Mouse (Mus musculus) lung, postnatal 25 days (tissue): Measurements from ENCODE around the gene Cdk4.

ENCODE experiments used
- DNase-seq: peaks from one replicate; pipeline ENCODE4 v3.0.0; 2022; ENCODE audit warnings: low spot score

The Cdk4 gene

DNA sequence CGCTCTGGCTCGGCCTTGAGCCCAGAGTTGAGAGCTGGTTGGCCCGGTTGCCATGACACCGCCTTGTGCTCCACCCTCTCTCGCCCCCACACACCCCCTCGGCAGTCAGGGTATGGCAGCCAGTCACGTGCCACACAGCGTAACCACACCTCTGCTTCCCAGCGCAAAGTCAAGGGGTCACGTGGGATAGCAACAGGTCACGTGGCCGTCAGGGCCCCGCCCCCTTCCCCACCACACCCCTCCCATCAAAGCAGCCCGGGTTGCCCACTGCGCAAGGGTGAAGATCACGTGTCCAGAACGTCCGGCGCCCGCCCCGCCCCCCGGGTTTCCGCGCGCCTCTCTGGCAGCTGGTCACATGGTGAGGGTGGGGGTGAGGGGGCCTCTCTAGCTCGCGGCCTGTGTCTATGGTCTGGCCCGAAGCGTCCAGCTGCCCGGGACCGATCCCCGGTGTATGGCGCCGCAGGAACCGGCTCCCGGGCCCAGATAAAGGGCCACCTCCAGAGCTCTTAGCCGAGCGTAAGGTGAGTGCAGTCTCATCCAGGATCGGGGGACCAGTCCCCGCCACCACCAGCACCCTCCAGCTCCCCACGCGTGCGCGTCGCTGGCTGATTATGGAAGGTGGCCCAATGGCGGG, at the start of gene Cdk4:
Gene Cdk4 (plus strand): TSS at position 296 of the 634 bp plus-strand sequence.
- DNase-seq = peak; percentile 98

DNA sequence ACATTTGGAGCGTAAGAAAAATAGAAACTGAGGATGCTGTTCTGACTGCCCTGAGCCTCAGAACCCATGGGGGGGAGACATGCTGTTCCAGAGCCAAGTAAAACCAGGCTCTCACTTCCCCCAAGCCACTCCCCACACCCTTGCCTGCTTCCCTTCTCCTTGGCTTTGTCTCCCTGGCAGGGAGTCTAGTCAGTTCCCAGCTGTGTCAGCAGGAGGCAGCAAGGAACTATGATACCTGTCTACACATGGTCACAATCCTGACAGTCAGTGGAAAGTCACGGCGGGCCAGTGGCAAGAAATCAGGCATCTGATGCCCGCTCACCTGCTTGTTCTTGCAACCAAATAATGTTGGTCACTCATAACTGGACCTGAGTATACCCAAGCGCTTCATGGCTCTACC, 46.8 kb upstream of the Cdk4 start:
- no peak for DNase-seq

DNA sequence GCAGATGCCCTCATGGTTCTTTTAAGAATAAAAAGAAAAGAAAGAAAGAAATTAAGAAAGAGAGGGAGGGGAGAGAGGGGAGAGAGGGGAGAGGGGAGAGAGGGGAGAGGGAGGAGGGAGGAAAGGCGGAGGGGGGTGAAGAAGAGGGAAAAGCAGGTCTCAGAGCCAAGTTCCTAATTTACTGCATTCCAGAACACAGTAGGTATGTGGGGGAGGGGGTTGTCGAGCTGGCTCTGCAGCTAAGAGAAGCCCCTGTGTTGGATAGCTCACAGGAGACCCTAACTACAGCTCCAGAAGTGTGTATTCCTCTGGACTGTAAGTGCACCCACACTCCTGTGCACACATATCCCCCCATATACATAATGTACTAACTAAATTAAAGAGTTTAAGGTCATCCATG, 46.3 kb upstream of the Cdk4 start:
- no peak for DNase-seq

DNA sequence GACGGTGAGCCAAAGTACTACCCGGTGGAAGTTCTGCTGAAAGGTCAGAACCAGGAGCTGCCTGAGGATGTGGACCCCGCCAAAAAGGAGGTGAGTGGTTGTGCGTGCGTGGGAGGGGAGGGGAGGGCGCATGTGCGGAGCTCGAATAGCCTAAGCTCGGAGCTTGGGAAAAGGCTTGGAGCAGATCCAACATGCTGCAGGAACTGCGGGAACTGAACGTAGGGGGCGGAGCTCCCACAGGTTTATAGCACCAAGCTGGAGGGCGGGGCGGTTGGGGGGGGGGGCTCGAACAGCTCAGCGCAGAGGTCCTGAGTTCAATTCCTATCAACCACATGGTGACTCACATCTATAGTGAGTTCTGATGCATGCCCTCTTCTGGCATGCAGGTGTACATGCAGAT, 44.9 kb upstream of the Cdk4 start:
- DNase-seq = no peak

DNA sequence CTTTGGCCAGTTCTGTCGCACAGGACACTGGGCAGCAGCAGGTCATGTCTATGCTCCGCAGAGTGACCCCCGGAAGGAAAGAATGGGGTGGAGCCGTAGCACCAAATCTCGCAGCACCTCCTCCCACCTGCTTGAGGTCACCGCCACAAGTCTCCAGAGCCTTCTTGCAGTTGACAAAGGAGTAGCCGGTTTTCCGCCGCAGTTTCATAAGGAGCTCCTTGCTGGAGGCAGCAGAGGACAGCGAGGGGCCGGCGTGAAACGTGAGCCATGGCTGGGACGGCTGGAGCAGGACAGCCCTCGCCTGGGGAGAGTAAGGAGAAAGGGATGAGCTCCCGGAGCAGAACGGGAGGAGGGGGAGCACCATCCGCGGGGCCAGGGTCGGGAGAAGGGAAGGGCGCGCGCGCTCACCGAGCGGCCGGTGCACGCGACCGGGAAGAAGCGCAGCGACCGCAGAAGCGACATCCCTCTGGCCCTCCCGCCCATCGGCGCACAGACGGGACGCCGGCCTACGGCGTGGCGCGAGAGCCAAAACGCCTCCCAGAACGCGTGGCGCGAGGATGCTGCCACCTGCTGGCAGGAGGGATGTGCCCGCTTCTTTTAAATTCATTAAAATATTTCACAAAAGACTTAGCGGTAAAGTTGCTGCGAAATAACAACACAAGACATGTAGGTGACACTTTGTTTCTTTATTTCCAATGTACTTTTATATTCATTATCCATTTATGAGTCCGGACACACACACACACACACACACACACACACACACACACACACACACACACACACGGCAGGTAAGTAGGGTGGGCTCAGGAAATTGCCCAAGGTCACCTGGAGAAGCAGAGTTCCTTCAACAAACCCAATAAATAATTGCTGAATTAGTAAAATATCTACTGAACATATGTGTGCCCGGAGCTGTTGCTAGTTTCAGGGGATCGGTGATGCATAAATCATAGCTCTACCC, 32.7 kb upstream of the Cdk4 start, which contains the start of gene Tsfm:
Gene Tsfm (minus strand): TSS at position 505 of the 961 bp plus-strand sequence.
- DNase-seq = peak; percentile 91

DNA sequence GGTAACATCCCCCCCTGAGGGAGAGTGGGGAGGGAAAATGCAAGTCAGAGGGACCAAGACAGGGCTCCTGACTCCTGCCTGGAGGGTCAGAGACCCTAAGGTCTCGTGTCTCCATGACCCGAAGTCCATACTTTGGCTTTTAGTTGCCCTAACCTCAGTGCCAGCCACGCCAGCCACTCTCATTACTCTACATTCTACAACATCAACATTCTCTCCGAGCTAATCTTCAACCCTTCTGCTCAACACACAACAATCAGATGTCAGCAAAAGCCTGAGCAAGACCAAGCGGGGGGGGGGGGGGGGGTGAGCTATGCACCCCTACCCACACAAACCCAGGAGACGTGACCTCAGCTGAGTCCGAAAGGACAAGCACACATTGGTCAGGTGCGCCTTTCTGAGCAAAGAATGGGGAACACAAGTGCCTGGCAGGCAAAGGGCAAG, 30.0 kb upstream of the Cdk4 start:
- DNase-seq = no peak

DNA sequence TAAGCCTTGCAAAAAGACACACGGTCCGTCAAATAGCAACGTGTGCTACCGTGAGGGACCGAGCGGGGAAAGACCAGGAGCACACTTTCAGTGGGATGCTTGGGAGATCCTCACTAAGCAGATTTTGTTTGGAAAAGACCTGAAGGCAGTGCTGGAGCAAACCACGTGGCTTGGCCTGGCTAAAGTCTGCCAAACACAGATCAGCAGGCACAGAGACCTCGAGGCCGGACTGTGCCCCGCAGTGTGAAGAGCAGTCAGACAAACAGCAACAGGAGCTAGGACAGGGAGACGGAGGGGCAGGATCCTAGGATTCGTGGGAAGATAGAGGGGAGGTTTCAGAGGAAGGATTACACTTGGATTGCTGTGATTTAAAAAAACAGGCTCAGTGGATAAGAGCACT, 27.1 kb upstream of the Cdk4 start:
- DNase-seq = no peak

DNA sequence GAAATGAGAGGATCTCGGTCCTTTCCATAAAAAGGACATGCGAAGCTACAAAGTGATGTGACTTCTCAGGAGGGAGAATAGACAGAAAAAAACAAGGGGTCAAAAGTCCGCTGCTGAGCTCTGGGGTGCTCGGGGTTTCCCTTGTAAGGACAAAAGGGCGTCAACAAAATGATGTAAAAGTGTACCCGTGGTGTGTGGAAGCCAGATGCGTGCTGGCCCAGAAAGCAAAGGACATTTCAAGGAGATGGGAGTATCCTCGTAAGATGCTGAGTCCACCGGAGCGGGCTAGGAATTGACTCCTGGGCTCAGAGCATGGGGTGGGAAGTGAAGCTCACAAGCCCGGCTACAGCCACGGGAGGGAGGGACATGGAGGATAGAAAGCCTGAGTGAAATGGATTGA, 25.7 kb upstream of the Cdk4 start:
- no peak for DNase-seq

DNA sequence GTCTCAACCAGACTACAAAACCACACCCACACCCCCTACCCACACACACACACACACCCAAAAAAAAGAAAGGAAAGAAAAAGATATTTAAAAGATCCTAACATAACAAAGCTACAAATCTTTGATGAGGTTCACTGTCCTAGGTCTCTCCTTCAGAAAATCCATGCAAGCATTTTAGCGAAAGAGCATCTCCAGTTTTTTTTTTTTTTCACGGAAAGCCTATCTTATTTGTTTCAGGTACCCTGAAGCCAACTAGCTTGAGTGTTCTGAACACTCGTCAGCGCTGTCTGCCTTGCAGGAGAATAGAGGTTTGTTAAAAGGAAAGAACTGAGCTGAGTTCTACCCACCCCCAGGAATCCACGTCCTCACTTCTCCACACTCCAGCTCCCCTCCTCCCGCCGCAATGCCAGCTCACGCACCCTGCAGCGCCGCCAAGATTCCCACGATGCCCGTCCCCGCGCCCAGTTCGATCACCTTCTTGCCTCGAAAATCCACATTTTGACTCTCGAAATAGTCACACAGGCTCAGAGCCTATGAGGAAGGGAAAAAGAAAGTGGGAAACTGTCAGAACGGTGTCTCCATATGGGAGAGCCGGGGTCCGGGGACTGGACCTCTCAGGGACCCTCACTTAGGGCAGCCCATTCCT, 22.6 kb upstream of the Cdk4 start:
- DNase-seq = no peak

DNA sequence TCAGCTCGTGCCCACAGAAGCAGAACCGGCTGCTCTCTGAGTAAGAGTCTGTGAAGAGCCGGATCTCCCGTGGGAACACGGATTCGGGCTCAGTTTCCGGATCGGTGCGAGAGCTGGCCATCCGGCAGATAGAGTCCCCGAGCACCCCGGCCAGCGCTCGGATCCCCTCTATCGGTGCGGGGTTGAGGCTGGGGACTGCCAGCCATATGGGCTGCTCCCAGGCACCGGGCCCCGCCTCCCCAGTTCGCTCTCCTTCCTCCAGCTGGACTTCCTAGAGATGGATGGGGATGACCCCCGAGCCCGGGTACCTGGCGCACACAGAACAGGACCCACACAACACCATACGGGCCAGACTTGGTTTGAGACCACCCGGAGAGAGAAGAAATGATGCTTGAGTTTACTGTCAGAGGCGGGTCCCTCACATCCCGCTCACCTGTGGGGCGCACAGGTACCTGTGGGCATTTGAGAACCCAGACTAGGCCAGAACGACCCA, 22.0 kb upstream of the Cdk4 start, which contains the start of the genes Mettl1 and Eef1akmt3:
Gene Mettl1 (plus strand): TSS at position 141 of the 493 bp plus-strand sequence.
Gene Eef1akmt3 (minus strand): TSS at position 240 of the 493 bp plus-strand sequence.
- no peak for DNase-seq

DNA sequence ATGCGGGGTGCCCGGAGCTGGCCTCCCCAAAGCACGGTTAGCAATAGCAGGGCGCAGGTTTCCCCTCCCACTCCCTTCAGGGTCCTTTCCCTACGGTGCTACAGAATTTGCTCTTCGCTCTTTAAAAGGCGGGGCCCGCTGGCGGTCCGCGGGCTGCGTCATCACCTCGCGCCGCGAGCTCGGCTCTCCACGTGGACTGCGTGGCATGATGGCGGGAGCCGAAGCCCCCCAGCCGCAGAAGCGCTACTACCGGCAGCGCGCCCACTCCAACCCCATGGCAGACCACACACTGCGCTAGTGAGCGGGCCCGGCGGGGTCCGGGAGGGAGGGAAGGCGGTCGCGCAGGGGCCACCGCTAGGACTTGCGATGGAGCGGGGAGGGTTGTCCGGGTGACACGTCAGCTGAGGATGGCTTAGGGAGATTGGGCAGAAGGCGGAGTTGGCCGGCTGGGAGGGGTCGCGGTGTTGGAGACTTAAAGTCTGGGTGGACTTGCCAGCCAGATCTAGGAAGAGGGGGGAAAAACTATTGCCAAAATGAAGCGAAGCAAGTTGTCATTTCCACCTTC, 21.5 kb upstream of the Cdk4 start:
- peak; percentile 85 for DNase-seq

DNA sequence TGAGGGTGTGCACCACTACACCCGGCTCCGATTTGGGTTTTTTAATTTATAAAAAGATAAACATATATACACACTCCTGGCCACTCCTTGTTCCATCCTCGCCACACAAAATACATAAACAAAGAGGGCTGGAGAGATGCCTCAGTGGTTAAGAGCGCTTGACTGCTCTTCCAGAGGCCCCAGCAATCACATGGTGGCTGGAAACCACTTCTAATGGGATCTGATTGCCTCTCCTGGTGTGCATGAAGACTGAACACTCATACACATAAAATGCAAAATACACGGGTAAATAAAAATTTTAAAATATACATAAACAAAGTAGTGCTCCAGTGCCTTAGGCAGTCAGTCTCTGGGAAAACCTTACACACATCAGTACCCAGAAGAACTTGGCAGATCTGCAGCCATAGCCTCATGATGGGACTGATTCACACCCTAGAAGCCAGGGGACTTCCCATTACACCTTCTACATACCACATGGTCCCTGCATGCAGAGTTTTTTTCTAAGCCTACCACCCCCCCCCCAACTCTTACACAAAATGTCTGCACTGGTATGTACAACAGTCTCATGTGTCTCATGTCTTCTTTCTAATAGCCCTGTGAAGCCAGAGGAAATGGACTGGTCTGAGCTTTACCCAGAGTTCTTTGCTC, 20.7 kb upstream of the Cdk4 start:
- DNase-seq = no peak

DNA sequence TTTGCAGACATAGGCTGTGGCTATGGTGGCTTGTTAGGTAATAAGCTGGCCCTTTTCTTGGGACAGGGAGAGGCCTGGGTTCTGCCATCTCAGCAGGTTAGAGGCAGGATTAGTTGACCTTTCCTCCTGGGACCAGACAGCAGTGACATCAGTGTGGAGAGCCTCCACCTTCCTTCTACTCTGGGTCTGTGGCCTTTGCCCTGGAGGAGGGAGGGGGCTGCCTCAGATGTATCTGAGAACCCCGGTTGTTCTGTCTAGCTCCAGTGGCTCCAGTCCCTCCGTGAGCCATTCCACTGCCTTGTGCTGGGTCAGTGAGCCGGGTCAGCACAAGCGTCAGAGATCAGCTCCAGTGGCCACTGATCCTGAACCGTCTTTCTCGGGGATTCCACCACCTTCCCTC, 20.1 kb upstream of the Cdk4 start:
- DNase-seq = no peak

DNA sequence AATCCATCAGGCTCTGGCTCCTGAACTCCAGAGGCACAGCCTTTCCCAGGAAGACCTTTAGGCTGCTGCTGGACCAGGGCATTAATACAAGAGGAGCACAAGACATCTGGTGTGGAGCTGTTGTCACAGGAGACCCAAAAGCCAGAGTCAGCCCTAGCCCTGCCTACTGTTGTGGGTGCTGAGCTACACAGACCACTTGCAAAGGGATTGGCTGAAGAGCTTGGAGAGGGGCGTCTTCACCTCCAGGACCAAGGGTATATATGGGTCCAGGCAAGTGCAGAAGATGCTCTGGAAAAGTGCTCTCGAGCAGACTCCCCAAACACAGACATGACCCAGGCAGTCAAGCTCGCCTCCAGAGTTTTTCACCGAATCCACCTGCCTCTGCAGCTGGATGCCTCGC, 15.4 kb upstream of the Cdk4 start, which contains the start of gene Cyp27b1:
Gene Cyp27b1 (plus strand): TSS at position 297 of the 400 bp plus-strand sequence.
- no peak for DNase-seq

DNA sequence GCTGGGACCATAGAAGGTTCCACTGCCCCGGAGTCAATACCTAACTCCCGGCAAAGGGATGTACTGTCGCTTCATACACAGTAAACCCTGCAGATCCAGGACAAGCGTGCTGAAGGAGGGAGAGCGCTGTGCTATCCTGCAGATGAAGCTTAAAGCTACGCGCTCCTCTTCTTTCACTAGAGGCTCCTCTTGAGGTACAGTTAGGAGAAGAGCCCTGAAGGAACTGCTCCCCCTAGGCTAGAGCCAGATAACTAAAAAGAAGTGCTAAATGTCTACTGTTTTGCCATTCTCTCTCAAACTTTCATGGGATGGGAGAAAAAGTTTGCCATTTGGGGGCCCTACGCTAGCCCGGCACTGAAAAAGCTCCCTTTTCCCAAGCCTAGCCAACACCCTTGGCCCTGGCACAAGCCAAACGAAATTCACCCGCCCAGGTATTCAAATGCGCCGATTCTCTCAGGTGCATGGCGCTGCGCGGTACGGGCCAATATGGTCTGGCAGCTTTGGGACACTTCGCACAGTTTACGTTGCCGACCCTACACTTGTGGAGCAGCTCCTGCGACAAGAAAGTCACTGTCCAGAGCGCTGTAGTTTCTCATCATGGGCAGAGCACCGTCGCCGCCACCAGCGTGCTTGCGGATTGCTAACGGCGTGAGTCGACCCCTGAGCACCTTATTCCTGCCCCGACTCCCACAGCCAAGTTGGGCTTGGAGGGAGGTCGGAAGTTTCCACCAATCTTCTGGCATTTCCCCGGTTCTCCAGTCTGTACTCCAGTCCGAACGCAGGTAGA, 14.5 kb upstream of the Cdk4 start:
- no peak for DNase-seq

DNA sequence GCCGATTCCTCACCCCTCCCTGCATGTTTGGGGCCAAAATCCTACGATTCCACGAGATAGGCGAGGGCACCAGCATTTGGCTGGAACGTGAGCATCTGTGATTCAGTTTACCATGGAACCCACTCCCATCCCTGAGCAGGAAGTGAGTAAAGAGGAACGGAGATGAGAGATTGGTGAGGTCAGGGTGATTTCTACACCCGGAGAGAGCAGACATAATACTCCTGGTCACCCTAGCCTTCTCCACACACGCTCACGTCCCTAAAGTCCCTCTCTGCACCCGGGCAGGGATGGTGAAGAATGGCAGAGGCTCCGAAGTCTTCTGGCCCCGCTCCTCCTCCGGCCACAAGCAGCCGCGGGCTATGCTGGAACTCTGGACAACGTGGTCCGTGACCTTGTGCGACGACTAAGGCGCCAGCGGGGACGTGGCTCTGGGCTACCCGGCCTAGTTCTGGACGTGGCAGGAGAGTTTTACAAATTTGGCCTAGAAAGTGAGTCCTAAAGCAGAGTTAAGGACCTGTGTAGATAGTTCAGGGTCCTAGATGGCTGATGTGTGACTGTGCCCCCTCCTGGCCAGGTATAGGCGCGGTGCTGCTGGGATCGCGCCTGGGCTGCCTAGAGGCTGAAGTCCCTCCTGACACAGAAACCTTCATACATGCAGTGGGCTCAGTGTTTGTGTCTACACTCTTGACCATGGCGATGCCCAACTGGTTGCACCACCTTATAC, 13.8 kb upstream of the Cdk4 start:
- no peak for DNase-seq

DNA sequence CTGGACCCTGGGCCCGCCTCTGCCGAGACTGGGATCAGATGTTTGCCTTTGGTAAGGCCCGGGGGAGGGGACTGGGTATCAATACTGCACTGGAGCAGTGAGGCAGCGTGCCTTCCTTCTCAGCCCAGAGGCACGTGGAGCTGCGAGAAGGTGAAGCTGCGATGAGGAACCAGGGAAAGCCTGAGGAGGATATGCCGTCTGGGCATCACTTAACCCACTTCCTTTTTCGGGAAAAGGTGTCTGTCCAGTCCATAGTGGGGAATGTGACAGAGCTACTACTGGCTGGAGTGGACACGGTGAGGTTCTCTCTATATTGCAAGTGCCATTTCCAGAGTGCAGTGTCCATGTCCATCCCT, 13.2 kb upstream of the Cdk4 start:
- no peak for DNase-seq

DNA sequence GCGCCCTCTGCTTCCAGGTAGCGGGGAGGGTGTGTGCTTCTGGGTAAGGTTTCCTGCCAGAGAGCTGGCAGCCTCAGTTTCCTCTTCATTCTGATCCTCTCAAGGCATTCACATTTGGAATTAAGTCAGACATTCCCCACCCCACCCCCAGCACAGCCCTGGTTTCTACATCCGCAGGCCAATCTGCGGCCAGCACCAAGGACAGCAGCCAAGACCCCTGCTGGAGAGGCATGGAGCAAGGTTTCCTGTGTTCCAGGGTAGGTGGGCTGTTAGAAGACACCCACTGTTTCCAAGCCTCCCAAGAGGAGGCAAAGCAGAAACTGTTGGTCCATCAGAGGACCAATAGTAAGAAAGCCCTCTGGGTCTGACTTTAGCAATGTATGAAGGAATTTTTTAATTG, 8.7 kb upstream of the Cdk4 start:
- DNase-seq = no peak

DNA sequence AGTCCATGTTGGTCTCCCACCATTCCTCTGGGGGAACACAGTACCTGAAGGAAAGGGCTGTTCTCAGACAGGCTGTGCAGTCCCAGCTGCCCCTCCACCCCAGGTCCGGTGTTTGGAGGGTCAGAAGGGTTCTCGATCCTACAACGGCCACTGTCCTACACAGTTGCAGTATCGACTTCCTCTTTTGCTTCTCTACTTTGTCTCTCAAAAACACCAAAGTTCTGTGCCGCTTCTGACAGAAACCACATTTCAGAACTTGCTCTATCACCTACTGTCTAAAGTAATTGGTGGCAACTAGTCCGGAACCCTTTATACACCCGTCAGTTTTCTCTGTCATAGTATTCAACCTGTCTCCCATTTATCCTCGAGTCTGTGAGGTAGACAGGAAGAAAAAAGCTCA, 7.9 kb upstream of the Cdk4 start:
- no peak for DNase-seq

DNA sequence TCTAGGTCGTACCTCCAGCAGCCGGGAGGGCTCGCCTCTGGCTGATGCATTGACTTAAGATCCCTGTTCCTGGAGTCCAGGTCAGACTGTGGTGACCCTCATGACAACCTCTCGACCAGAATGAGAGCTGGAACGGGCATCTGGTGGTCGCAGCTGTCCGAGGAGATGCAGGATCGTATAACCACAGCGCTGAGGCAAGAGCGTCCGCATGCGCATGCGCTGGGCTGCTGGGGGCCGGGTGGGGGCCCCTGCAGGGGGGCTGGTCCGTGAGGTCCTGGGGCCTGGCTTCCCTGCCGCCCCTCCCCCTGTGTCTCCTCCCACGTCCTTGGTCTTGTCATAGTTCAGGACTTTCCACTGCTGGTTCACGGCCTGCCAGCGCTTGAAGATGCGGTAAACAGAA, 6.8 kb upstream of the Cdk4 start:
- no peak for DNase-seq
